Mouse (Mus musculus) forebrain, embryonic 12.5 days (tissue): ENCODE measurements at regions not wholly inside any gene's neighbourhood (a gene's known extent, or its start where the extent isn't known, plus 50 kb on each side); places are given as distances from the start of the nearest gene placed in this dataset.

Experiments used
- ATAC-seq: fragments of 200-750 bp; cut with Nextera tagmentation; 2 replicates; pipeline ENCODE4 v1.8.0; 2017; ENCODE audit warnings: moderate TSS enrichment; ENCODE audit not compliant: low FRiP score
- H3K27ac ChIP-seq: fragments of 300-500 bp; sonication (generic); 2 replicates; pipeline ENCODE4 v1.5.1; 2016; ENCODE audit warnings: mild to moderate bottlenecking
- H3K27me3 ChIP-seq: fragments of 300-500 bp; sonication (generic); 2 replicates; pipeline ENCODE4 v1.6.1; 2016; ENCODE audit warnings: mild to moderate bottlenecking
- H3K36me3 ChIP-seq: fragments of 300-500 bp; sonication (generic); replicated peaks from 2 replicates; pipeline ENCODE4 v1.6.1; 2016; ENCODE audit warnings: mild to moderate bottlenecking
- H3K4me1 ChIP-seq: fragments of 300-500 bp; sonication (generic); 2 replicates; pipeline ENCODE4 v1.6.1; 2016
- H3K4me2 ChIP-seq: fragments of 300-500 bp; sonication (generic); 2 replicates; pipeline ENCODE4 v1.6.1; 2016; ENCODE audit warnings: mild to moderate bottlenecking, moderate library complexity
- H3K4me3 ChIP-seq: fragments of 300-500 bp; sonication (generic); replicated peaks from 2 replicates; pipeline ENCODE4 v1.5.1; 2016; ENCODE audit warnings: mild to moderate bottlenecking
- H3K9ac ChIP-seq: fragments of 300-500 bp; sonication (generic); 2 replicates; pipeline ENCODE4 v1.6.1; 2016; ENCODE audit warnings: mild to moderate bottlenecking
- H3K9me3 ChIP-seq: fragments of 300-500 bp; sonication (generic); 2 replicates; pipeline ENCODE4 v1.6.1; 2016
- WGBS: fragments of 180-500 bp; shearing (Covaris S2); methylation state at CpG from one replicate; pipeline ENCODE4 v1.1.7; 2016; 5-methylcytosine and 5-hydroxymethylcytosine counted together

DNA sequence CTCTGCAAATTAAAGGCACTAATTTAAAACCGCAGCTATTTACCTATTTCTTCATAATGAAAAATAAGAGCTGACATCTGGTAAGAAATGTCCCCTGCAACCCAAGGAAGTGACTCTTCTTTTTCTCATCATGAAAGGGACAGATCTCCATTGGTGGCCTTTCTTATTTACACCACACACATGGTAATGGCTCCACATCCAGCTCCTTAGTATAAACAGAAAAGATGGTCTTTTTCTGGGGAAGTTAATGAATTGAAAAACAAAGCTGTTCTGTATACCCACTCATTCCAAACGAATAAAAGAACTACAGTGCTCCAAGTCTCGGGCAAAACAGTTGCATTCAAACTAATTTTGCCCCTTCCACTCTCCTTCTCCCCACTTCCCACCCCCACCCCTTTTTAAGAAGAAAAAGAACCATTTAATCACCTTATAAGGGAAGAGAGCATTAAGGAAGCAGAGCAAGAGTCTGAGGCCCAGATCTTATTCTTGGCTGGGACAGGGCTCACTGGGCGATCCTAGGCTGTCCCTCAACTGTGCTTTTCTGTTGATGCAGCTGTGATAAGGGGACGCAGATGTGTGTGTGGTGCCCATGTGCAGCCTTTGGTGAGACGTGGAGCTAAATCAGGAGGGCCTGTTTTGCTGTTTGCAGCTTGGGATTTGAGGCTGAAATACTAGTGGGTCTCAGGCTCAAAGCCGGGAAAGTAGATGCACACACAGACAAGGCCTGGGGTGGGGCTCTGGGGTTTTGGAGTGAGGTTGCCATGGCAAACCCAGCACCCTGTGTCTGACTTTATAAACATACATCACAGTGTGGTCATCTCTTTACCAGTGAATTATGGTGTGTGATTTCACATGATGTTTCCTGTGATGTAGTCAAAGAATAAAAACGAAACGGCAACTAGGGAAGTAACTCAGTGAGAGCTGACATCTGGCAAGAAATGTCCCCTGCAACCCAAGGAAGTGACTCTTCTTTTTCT lies 113.6 kb upstream of the Ercc6l2 start:
- Histone ChIP-seq H3K36me3 (no peaks in the 10 kb centered on the region), H3K4me3 (no peak overlapping the region), H3K9ac (no peak overlapping the region), H3K27ac (no peak overlapping the region), H3K4me1 (peaks cover 4% of the 10 kb centered on the region; the same call in 1 of the 2 replicates), H3K27me3 (0 out of 2 replicates have a peak, but pooled peaks cover 11% of the 10 kb centered on the region), H3K4me2 (no peak overlapping the region), H3K9me3 (no peaks in the 10 kb centered on the region)
- ATAC-seq = no peak
- WGBS = 45% methylated on average over 9 of the region's 9 CpGs

- no peak overlapping the region for H3K9ac ChIP-seq
- no peak overlapping the region for H3K4me3 ChIP-seq
- 0 out of 2 replicates have a peak, but pooled peaks cover 4% of the 10 kb centered on the region for H3K27me3 ChIP-seq
- H3K4me2 ChIP-seq = no peak overlapping the region
- H3K36me3 ChIP-seq = no peaks in the 10 kb centered on the region
- H3K9me3 ChIP-seq = peaks cover 5% of the 10 kb centered on the region; the same call in 1 of the 2 replicates
- no peaks in the 10 kb centered on the region for H3K4me1 ChIP-seq
- 86% methylated on average over 2 of the region's 2 CpGs for WGBS
- H3K27ac ChIP-seq = no peak overlapping the region
- ATAC-seq = no peak
These were observed 106.5 kb upstream of the Ercc6l2 start for GRCm38 (mm10) chr13:63708567-63708966.

GRCm38 (mm10) chr13:63713137-63713536 lies 101.9 kb upstream of the Ercc6l2 start:
- Histone ChIP-seq H3K9me3 (peaks cover 5% of the 10 kb centered on the region; the same call in 1 of the 2 replicates), H3K4me3 (no peak overlapping the region), H3K27ac (no peak overlapping the region), H3K27me3 (peaks cover 4% of the 10 kb centered on the region; the same call in 1 of the 2 replicates), H3K4me2 (no peak overlapping the region), H3K4me1 (no peaks in the 10 kb centered on the region), H3K9ac (no peak overlapping the region), H3K36me3 (no peaks in the 10 kb centered on the region)
- no peak for ATAC-seq
- 92% methylated on average over 3 of the region's 3 CpGs for WGBS

DNA sequence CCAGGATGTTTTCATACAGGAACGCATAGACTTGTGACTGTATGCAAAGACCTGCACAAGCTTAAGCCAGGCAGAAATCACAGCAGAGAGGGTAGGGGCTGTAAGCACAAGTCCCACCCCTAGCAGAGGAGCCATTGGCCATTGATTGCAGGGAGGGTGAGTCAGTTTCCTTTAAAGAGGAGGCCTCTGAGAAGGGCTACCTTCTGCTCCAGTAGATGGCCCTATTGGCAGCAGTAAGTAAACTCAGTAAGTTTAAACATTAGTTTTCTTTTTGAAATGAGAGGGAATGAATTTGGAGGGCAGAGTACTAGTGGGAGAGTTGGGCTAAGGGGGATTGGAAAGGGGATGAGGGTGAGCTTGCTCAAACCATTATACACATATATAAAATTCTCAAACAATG lies 98.5 kb upstream of the Ercc6l2 start:
- peaks cover 5% of the 10 kb centered on the region; the same call in 1 of the 2 replicates for H3K9me3 ChIP-seq
- no peaks in the 10 kb centered on the region for H3K36me3 ChIP-seq
- ATAC-seq = no peak
- no peak overlapping the region for H3K27ac ChIP-seq
- 77% methylated on average over 1 of the region's 1 CpGs for WGBS
- H3K9ac ChIP-seq = no peak overlapping the region
- H3K4me3 ChIP-seq = no peak overlapping the region
- H3K4me2 ChIP-seq = no peak overlapping the region
- peaks cover 10% of the 10 kb centered on the region for H3K4me1 ChIP-seq
- peaks cover 5% of the 10 kb centered on the region; the same call in 1 of the 2 replicates for H3K27me3 ChIP-seq

- Histone ChIP-seq H3K27ac (no peak overlapping the region), H3K4me3 (no peak overlapping the region), H3K9me3 (peaks cover 5% of the 10 kb centered on the region; the same call in 1 of the 2 replicates), H3K27me3 (peaks cover 6% of the 10 kb centered on the region; the same call in 1 of the 2 replicates), H3K4me1 (peaks cover 10% of the 10 kb centered on the region), H3K9ac (no peak overlapping the region), H3K36me3 (no peaks in the 10 kb centered on the region), H3K4me2 (no peak overlapping the region)
- ATAC-seq = no peak
- 75% methylated on average over 3 of the region's 3 CpGs for WGBS
These were observed 97.8 kb upstream of the Ercc6l2 start for GRCm38 (mm10) chr13:63717249-63717648.

GRCm38 (mm10) chr13:63718782-63719181 lies 96.3 kb upstream of the Ercc6l2 start:
- Histone ChIP-seq H3K4me3 (no peak overlapping the region), H3K27me3 (peaks cover 7% of the 10 kb centered on the region; the same call in 1 of the 2 replicates), H3K27ac (no peak overlapping the region), H3K9me3 (no peaks in the 10 kb centered on the region), H3K9ac (no peak overlapping the region), H3K36me3 (no peaks in the 10 kb centered on the region), H3K4me1 (peaks cover 10% of the 10 kb centered on the region), H3K4me2 (no peak overlapping the region)
- no peak for ATAC-seq
- WGBS = 80% methylated on average over 2 of the region's 2 CpGs

GRCm38 (mm10) chr13:63719351-63720207 lies 95.5 kb upstream of the Ercc6l2 start:
- H3K9ac ChIP-seq = no peak overlapping the region
- H3K9me3 ChIP-seq = no peaks in the 10 kb centered on the region
- ATAC-seq = no peak
- H3K36me3 ChIP-seq = no peaks in the 10 kb centered on the region
- H3K27ac ChIP-seq = no peak overlapping the region
- peaks cover 10% of the 10 kb centered on the region for H3K4me1 ChIP-seq
- WGBS = 34% methylated on average over 8 of the region's 8 CpGs
- H3K4me3 ChIP-seq = no peak overlapping the region
- no peak overlapping the region for H3K4me2 ChIP-seq
- peaks cover 10% of the 10 kb centered on the region; the same call in 1 of the 2 replicates for H3K27me3 ChIP-seq

DNA sequence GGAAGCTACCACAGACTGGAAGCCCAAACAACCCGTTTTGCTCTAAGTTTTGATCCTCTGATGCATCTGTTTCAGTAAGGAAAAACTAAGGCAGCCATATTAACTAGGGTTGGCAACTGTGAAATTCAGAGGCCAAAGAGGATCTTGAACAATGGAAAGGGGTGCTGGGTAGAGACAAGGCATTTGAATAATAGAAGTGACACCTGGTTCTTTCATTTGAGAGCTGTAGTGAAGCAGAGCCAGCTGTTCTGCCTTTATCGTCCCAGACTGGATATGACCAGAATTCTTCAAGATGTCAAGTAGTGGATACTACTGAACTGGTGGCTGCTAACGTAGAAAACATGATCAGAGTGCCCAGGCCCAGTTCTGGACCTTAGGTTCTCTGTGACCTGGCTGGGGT lies 94.4 kb upstream of the Ercc6l2 start:
- H3K27ac ChIP-seq = no peak overlapping the region
- H3K27me3 ChIP-seq = peaks cover 17% of the 10 kb centered on the region; the same call in 1 of the 2 replicates
- no peaks in the 10 kb centered on the region for H3K9me3 ChIP-seq
- no peak overlapping the region for H3K4me2 ChIP-seq
- no peak overlapping the region for H3K9ac ChIP-seq
- no peak for ATAC-seq
- H3K4me1 ChIP-seq = peaks cover 13% of the 10 kb centered on the region
- H3K36me3 ChIP-seq = no peaks in the 10 kb centered on the region
- H3K4me3 ChIP-seq = no peak overlapping the region
- WGBS = 83% methylated on average over 3 of the region's 3 CpGs

- H3K36me3 ChIP-seq = no peaks in the 10 kb centered on the region
- H3K27ac ChIP-seq = no peak overlapping the region
- no peak overlapping the region for H3K4me2 ChIP-seq
- WGBS = 85% methylated on average over 5 of the region's 5 CpGs
- no peaks in the 10 kb centered on the region for H3K9me3 ChIP-seq
- ATAC-seq = no peak
- peaks cover 18% of the 10 kb centered on the region for H3K4me1 ChIP-seq
- H3K4me3 ChIP-seq = no peak overlapping the region
- no peak overlapping the region for H3K9ac ChIP-seq
- peaks cover 17% of the 10 kb centered on the region; the same call in 1 of the 2 replicates for H3K27me3 ChIP-seq
These were observed 93.9 kb upstream of the Ercc6l2 start for GRCm38 (mm10) chr13:63721011-63721625.

- Histone ChIP-seq H3K9ac (no peak overlapping the region), H3K36me3 (no peaks in the 10 kb centered on the region), H3K4me1 (peaks cover 17% of the 10 kb centered on the region), H3K27me3 (0 out of 2 replicates have a peak, but pooled peaks cover 17% of the 10 kb centered on the region), H3K4me2 (no peak overlapping the region), H3K9me3 (no peaks in the 10 kb centered on the region), H3K27ac (no peak overlapping the region), H3K4me3 (no peak overlapping the region)
- ATAC-seq = no peak
- 89% methylated on average over 2 of the region's 2 CpGs for WGBS
These were observed 90.7 kb upstream of the Ercc6l2 start for GRCm38 (mm10) chr13:63724293-63724692.

GRCm38 (mm10) chr13:63724843-63725582 lies 90.0 kb upstream of the Ercc6l2 start:
- no peak overlapping the region for H3K4me3 ChIP-seq
- H3K4me1 ChIP-seq = peaks cover 15% of the 10 kb centered on the region
- H3K4me2 ChIP-seq = no peak overlapping the region
- no peaks in the 10 kb centered on the region for H3K36me3 ChIP-seq
- H3K9ac ChIP-seq = no peak overlapping the region
- no peaks in the 10 kb centered on the region for H3K9me3 ChIP-seq
- 0 out of 2 replicates have a peak, but pooled peaks cover 17% of the 10 kb centered on the region for H3K27me3 ChIP-seq
- ATAC-seq = no peak
- no peak overlapping the region for H3K27ac ChIP-seq
- WGBS = 79% methylated on average over 2 of the region's 2 CpGs
